Mouse (Mus musculus) spleen, adult 2 months (tissue): ENCODE data around the gene Fry. TPM values are rescaled to one million over a fixed set of nuclear protein-coding genes. Genes with fewer than 3 reads are reported as not detected.

Experiments used
- DNase-seq, 2 experiments: peaks; one replicate each; pipeline versions ENCODE4 v3.0.0 to v3.0.0-alpha.2; 2012 to 2021; ENCODE audit warnings: low spot score in 2 of 2, low read depth in 1 of 2
- H3K27ac ChIP-seq: fragments of 200-500 bp; 2 replicates; pipeline ENCODE4 v1.5.1; 2012; ENCODE audit warnings: low read length, inconsistent platforms; ENCODE audit not compliant: insufficient read depth
- H3K27me3 ChIP-seq: fragments of 200-500 bp; 2 replicates; pipeline ENCODE4 v1.6.1; 2012; ENCODE audit warnings: mild to moderate bottlenecking, moderate library complexity, low read length, inconsistent platforms; ENCODE audit not compliant: control insufficient read depth, insufficient read depth
- H3K36me3 ChIP-seq: fragments of 200-500 bp; 2 replicates; pipeline ENCODE4 v1.6.1; 2012; ENCODE audit warnings: mild to moderate bottlenecking, low read length, inconsistent platforms; ENCODE audit not compliant: control insufficient read depth, insufficient read depth
- H3K4me1 ChIP-seq: fragments of 200-500 bp; 2 replicates; pipeline ENCODE4 v1.6.1; 2011; ENCODE audit warnings: inconsistent platforms; ENCODE audit not compliant: control insufficient read depth, insufficient read depth, insufficient read length
- H3K4me3 ChIP-seq: fragments of 200-500 bp; 2 replicates; pipeline ENCODE4 v1.5.1; 2011; ENCODE audit warnings: mild to moderate bottlenecking, inconsistent platforms; ENCODE audit not compliant: insufficient read depth, insufficient read length; ENCODE audit errors: extremely low read depth
- CTCF ChIP-seq: fragments of 200-500 bp; IDR thresholded peaks from 2 replicates; pipeline ENCODE4 v1.5.1; 2011; ENCODE audit warnings: mild to moderate bottlenecking, inconsistent platforms; ENCODE audit not compliant: insufficient read depth, insufficient read length, insufficient replicate concordance; ENCODE audit errors: extremely low read depth
- POLR2A ChIP-seq: fragments of 200-500 bp; IDR thresholded peaks from 2 replicates; pipeline ENCODE4 v1.6.1; 2011; ENCODE audit warnings: low read depth, low read length, inconsistent platforms
- WGBS: fragments of 180-500 bp; shearing (Covaris S2); methylation state at CpG from one replicate; pipeline ENCODE4 v1.1.7; 2018; 5-methylcytosine and 5-hydroxymethylcytosine counted together
- polyA plus RNA-seq: library from polyadenylated mRNA; depleted of rRNA; stranded (reverse); fragments of >200 nt; gene quantifications from 2 replicates; pipeline ENCODE4 v1.2.3, GENCODE M21; 2012

Fry gene
- polyA plus RNA-seq, 1 experiment: 9.2 TPM

DNA sequence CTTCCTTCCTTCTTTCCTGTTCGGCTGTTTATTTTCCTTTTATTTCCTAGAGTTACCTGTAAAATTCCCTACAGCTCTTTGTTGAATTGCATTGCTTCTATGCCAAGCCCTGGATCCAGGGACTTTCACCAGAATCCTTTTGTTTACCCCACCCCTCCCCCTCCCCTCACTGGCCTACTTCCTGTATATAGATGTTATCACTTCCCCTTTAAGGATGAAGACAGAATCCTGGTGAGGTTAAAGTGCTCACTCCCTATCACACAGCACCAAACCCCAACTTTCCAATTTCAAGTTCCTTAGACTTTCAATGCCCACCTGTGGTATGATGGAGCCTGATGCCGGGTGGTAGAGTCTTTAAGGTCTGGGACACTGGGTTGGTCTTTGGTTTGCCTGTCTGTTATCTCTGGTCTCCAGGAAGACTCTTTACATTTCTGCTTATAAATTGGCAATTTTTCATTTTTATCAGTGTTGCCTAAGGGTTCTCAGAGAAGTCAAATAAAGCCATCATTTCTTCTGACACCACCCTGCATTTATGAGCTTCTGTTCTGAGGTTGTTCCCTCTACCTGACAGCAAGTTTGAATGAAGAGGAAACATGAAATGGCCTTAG, 59.9 kb downstream of the Fry start:
- Histone ChIP-seq H3K27ac (peak overlapping the region; percentile 6; the same call in 1 of the 2 replicates), H3K4me1 (peaks cover 21% of the 10 kb centered on the region), H3K27me3 (no peaks in the 10 kb centered on the region), H3K4me3 (no peak overlapping the region), H3K36me3 (no peaks in the 10 kb centered on the region)
- WGBS: 66% methylated on average over 1 of the region's 2 CpGs
- no peak for DNase-seq
- no peak for TF ChIP-seq CTCF
- no peak for TF ChIP-seq POLR2A

DNA sequence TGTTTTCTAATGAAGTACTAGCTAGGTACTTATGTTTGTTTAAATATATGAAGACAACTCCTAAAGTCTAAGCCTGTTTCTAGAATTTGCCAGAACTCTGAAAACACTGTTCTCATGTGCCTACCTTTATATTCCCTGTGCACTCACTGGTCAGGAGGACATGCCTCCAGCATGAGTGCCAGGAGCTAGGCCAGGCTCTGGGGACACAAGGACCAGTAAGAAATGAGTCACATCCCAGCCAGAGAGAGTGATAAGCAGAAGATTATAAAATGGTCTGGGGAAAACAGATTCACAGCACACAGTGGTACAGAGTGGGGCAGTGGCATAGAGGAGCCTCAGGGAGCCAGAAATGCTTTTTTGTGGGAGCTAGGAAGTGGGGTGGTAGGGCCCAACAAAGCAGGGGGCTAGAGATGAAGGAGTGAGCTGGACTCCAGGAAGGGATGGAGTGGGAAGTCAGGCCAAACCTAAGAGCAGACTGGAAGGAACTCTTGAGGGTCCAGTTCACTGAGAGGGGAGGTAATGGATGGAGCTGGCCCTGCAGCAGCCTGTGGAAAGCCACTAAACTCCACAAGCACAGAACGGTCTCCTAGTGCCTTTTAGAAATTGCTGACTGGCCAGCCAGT, 62.7 kb downstream of the Fry start:
- 76% methylated on average over 1 of the region's 1 CpGs for WGBS
- Histone ChIP-seq H3K4me1 (peaks cover 19% of the 10 kb centered on the region), H3K27me3 (no peaks in the 10 kb centered on the region)

DNA sequence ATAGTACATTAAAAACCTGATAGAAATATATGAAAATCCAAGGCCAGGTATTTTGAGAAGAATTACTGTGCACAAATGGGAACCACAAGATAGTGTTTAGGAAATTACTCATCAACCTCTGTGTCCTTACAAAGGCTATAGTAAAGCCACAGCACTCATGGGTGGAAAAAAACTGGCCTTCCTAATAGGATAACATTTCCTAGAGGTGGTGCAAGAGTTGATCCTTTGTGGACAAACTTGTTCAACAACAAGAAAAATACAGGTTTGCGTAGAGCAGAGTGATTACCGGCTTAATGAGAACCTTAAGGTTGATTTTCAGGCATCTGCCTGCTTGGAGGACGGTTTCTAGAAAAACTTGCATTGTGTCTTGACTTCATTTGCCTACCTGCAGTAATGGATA, 66.5 kb downstream of the Fry start:
- Histone ChIP-seq H3K27ac (no peak overlapping the region), H3K4me1 (peaks cover 3% of the 10 kb centered on the region; the same call in 1 of the 2 replicates), H3K4me3 (no peak overlapping the region), H3K36me3 (no peaks in the 10 kb centered on the region), H3K27me3 (no peaks in the 10 kb centered on the region)
- 94% methylated on average over 3 of the region's 3 CpGs for WGBS
- TF ChIP-seq POLR2A (no peak), CTCF (no peak)
- DNase-seq: no peak

More for the DNA sequence above, 62.7 kb downstream of the Fry start:
- no peaks in the 10 kb centered on the region for H3K36me3 ChIP-seq
- no peak for DNase-seq
- H3K27ac ChIP-seq: no peak overlapping the region
- H3K4me3 ChIP-seq: no peak overlapping the region
- no peak for TF ChIP-seq CTCF
- no peak for TF ChIP-seq POLR2A

DNA sequence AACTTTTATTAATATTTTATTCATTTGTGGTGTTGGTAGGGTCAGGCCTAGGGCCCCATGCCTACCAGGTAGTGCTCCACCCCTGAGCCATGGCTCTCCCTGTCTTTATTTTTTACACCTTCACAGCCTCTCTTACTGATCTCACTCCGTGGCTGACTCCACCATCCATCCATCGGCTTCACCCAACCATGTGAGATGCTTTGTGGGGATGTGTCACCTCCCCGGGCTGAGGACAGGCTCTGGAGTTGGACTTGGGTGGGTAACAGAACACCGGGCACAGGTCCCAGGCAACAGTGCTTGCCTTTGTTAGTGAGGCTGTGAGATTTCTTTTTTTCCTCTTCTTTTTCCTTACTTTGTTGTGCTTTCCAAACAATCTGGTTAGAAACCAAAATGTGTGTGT, 67.7 kb downstream of the Fry start:
- WGBS: 90% methylated on average over 4 of the region's 4 CpGs
- no peak for DNase-seq

DNA sequence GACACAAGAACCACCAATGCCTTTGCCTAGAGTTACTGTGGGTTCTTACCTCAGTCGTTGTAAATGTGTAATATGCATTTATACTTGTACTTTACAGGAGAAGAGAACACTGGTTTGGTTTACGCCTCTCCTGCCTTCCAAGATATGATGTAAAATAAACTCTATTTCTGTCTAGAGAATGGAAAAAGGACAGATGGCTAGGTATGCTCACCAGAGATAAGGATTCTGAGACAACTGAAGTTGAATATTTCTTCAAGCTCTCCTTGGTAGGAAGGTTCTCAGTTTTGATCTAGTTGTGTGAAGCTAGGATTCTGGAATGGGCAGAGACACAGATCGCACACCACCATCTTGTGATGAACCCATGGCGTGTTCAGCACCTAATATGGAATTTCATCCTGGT, 68.2 kb downstream of the Fry start:
- Histone ChIP-seq H3K27ac (no peak overlapping the region), H3K4me1 (no peaks in the 10 kb centered on the region), H3K4me3 (no peak overlapping the region), H3K27me3 (no peaks in the 10 kb centered on the region), H3K36me3 (no peaks in the 10 kb centered on the region)
- no peak for DNase-seq
- no peak for TF ChIP-seq POLR2A
- no peak for TF ChIP-seq CTCF
- WGBS: 90% methylated on average over 4 of the region's 4 CpGs

More for the DNA sequence above, 67.7 kb downstream of the Fry start:
- no peak overlapping the region for H3K4me3 ChIP-seq
- no peaks in the 10 kb centered on the region for H3K36me3 ChIP-seq
- no peaks in the 10 kb centered on the region for H3K4me1 ChIP-seq
- no peaks in the 10 kb centered on the region for H3K27me3 ChIP-seq
- no peak overlapping the region for H3K27ac ChIP-seq
- TF ChIP-seq CTCF (no peak), POLR2A (no peak)

DNA sequence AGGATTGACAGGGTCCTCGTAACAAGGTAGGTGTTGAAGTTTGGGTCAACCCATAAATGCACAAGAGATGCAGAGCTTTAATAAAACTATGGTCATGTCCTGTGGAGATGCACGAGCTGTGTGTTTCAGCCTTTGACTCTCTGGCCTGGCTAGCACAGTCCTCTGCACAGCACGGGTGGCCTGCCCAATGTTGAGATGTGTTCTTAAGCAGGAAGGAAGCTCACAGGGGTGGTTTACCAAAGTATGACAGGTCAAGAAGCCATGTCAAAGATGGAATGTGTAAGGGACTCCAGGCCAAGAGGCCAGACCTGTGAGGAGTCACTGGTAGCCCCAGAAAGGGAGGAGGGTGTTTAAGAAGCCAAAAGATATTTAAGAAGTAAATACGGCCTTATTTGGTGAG, 69.6 kb downstream of the Fry start:
- no peak for DNase-seq
- no peak for TF ChIP-seq CTCF
- TF ChIP-seq POLR2A: no peak
- H3K4me3 ChIP-seq: no peak overlapping the region
- WGBS: 74% methylated on average over 4 of the region's 4 CpGs
- H3K36me3 ChIP-seq: no peaks in the 10 kb centered on the region
- H3K27ac ChIP-seq: no peak overlapping the region
- H3K4me1 ChIP-seq: no peaks in the 10 kb centered on the region
- no peaks in the 10 kb centered on the region for H3K27me3 ChIP-seq

DNA sequence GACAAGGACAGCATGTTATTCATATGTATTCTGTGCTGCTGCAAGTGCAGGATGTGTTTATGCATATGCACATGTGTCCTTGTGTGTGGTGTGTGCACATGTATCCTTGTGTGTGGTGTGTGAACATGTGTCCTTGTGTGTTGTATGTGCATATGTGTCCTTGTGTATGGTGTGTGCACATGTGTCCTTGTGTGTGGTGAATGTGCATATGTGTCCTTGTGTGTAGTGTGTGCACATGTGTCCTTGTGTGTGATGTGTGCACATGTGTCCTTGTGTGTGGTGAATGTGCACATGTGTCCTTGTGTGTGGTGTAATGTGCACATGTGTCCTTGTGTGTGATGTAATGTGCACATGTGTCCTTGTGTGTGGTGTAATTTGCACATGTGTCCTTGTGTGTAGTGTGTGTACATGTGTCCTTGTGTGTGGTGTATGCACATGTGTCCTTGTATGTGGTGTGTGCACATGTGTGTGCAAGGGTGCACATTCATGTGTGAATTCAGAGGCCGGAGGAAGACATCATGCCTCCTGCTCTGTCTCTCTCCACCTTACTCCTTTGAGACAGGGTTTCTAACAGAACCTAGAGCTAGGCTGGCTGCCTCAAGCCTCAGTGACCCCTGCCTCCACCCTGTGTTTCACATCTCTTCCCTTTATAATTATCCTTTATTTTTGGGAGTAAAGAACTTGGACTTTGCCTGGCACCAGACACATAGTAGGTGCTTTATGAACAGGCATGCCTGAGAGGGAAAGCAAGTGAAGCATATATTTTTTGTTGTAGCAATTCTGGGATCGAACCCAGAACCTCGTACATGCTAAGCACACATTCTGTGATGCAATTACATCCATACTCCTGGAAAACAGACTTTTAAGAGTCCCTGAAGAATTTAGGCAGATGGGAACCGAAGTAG, 72.3 kb downstream of the Fry start:
- WGBS: 93% methylated on average over 4 of the region's 4 CpGs
- no peak for DNase-seq
- TF ChIP-seq CTCF (no peak), POLR2A (no peak)
- H3K4me1 ChIP-seq: peaks cover 2% of the 10 kb centered on the region; the same call in 1 of the 2 replicates
- H3K27ac ChIP-seq: no peak overlapping the region
- H3K36me3 ChIP-seq: no peaks in the 10 kb centered on the region
- H3K27me3 ChIP-seq: no peaks in the 10 kb centered on the region
- H3K4me3 ChIP-seq: no peak overlapping the region
